Mouse (Mus musculus) stomach, embryonic 16.5 days (tissue): ENCODE results near the gene Fpgs. TPM values are rescaled to one million over a fixed set of nuclear protein-coding genes. Genes with fewer than 3 reads are reported as not detected.

Experiments used
- ATAC-seq: fragments of 200-750 bp; cut with Nextera tagmentation; 2 replicates; pipeline ENCODE4 v1.8.0; 2017; ENCODE audit warnings: moderate number of reproducible peaks, moderate TSS enrichment; ENCODE audit not compliant: insufficient read depth, low FRiP score
- H3K27ac ChIP-seq: fragments of 300-500 bp; sonication (generic); 2 replicates; pipeline ENCODE4 v1.5.1; 2014; ENCODE audit warnings: low read length
- H3K27me3 ChIP-seq: fragments of 300-500 bp; sonication (generic); 2 replicates; pipeline ENCODE4 v1.6.1; 2014; ENCODE audit warnings: low read length, control low read depth, mixed read lengths; ENCODE audit not compliant: control insufficient read depth, insufficient read depth
- H3K36me3 ChIP-seq: fragments of 300-500 bp; sonication (generic); 2 replicates; pipeline ENCODE4 v1.6.1; 2014; ENCODE audit warnings: low read length; ENCODE audit not compliant: control insufficient read depth, insufficient read depth
- H3K4me1 ChIP-seq: fragments of 300-500 bp; sonication (generic); 2 replicates; pipeline ENCODE4 v1.6.1; 2014; ENCODE audit warnings: low read length, control low read depth, mixed read lengths; ENCODE audit not compliant: control insufficient read depth, insufficient read depth
- H3K4me2 ChIP-seq: fragments of 300-500 bp; sonication (generic); 2 replicates; pipeline ENCODE4 v1.6.1; 2014; ENCODE audit warnings: low read depth, low read length, mixed read lengths
- H3K4me3 ChIP-seq: fragments of 300-500 bp; sonication (generic); replicated peaks from 2 replicates; pipeline ENCODE4 v1.5.1; 2014; ENCODE audit warnings: mild to moderate bottlenecking, low read length
- H3K9ac ChIP-seq: fragments of 300-500 bp; sonication (generic); 2 replicates; pipeline ENCODE4 v1.6.1; 2014; ENCODE audit warnings: low read length
- H3K9me3 ChIP-seq: fragments of 300-500 bp; sonication (generic); replicated peaks from 2 replicates; pipeline ENCODE4 v1.6.1; 2016; ENCODE audit warnings: low read length, control low read depth; ENCODE audit not compliant: control insufficient read depth
- WGBS: fragments of 180-500 bp; shearing (Covaris S2); extraction: QIAGEN DNeasy Blood & Tissue Kit; methylation state at CpG from one replicate; pipeline ENCODE4 v1.1.7; 2014; 5-methylcytosine and 5-hydroxymethylcytosine counted together
- polyA plus RNA-seq: library from polyadenylated mRNA; unstranded; fragments of >200 nt; fragmentation: Nextera tagmentation; extraction: Ambion mirVana; gene quantifications from 2 replicates; pipeline ENCODE4 v1.2.1, GENCODE M21; 2015

Fpgs gene
- polyA plus RNA-seq, 1 experiment from 2014 or later = 30.6 TPM

GRCm38 (mm10) chr2:32741273-32742172, 37.6 kb upstream of the Fpgs start:
- no peak overlapping the region for H3K27ac ChIP-seq
- 10% methylated on average over 56 of the region's 58 CpGs for WGBS
- no peaks in the 10 kb centered on the region for H3K36me3 ChIP-seq
- peaks cover 7% of the 10 kb centered on the region; the same call in 1 of the 2 replicates for H3K27me3 ChIP-seq
- peak overlapping the region; percentile 91 for H3K4me2 ChIP-seq
- peak; percentile 37; the same call in 1 of the 2 replicates for ATAC-seq
- peaks cover 16% of the 10 kb centered on the region for H3K4me1 ChIP-seq
- H3K4me3 ChIP-seq = peak overlapping the region; percentile 52
- no peaks in the 10 kb centered on the region for H3K9me3 ChIP-seq
- H3K9ac ChIP-seq = peak overlapping the region; percentile 68

GRCm38 (mm10) chr2:32740916-32741272, 36.9 kb upstream of the Fpgs start, which contains the start of gene 6330409D20Rik:
6330409D20Rik (minus strand) TSS chr2:32741016.
- Histone ChIP-seq H3K27me3 (peaks cover 7% of the 10 kb centered on the region; the same call in 1 of the 2 replicates), H3K36me3 (no peaks in the 10 kb centered on the region), H3K4me1 (peaks cover 16% of the 10 kb centered on the region), H3K9me3 (no peaks in the 10 kb centered on the region), H3K27ac (no peak within 1 kb of the TSS), H3K9ac (peak within 1 kb of the TSS; percentile 68), H3K4me3 (peak within 1 kb of the TSS; percentile 52), H3K4me2 (peak within 1 kb of the TSS; percentile 91)
- ATAC-seq = no peak
- 11% methylated on average over 10 of the region's 11 CpGs for WGBS

- 68% methylated on average over 4 of the region's 4 CpGs for WGBS
- Histone ChIP-seq H3K27ac (no peak overlapping the region), H3K4me3 (no peak overlapping the region), H3K9me3 (no peaks in the 10 kb centered on the region), H3K27me3 (peaks cover 7% of the 10 kb centered on the region; the same call in 1 of the 2 replicates), H3K9ac (no peak overlapping the region), H3K36me3 (no peaks in the 10 kb centered on the region), H3K4me2 (no peak overlapping the region), H3K4me1 (peaks cover 26% of the 10 kb centered on the region)
- no peak for ATAC-seq
Observed at GRCm38 (mm10) chr2:32739311-32739710, 35.4 kb upstream of the Fpgs start.

- Histone ChIP-seq H3K4me1 (peaks cover 24% of the 10 kb centered on the region), H3K4me2 (no peak overlapping the region), H3K9ac (no peak overlapping the region), H3K27me3 (no peaks in the 10 kb centered on the region; the same call in 1 of the 2 replicates), H3K27ac (no peak overlapping the region), H3K4me3 (no peak overlapping the region), H3K36me3 (no peaks in the 10 kb centered on the region), H3K9me3 (no peaks in the 10 kb centered on the region)
- ATAC-seq = no peak
- WGBS = 61% methylated on average over 6 of the region's 6 CpGs
Observed at GRCm38 (mm10) chr2:32737008-32737407, 33.1 kb upstream of the Fpgs start.

GRCm38 (mm10) chr2:32736306-32736829, 32.4 kb upstream of the Fpgs start:
- Histone ChIP-seq H3K36me3 (no peaks in the 10 kb centered on the region), H3K9ac (no peak overlapping the region), H3K4me3 (no peak overlapping the region), H3K27ac (no peak overlapping the region), H3K27me3 (no peaks in the 10 kb centered on the region), H3K4me1 (peaks cover 23% of the 10 kb centered on the region), H3K4me2 (no peak overlapping the region), H3K9me3 (no peaks in the 10 kb centered on the region)
- 50% methylated on average over 3 of the region's 3 CpGs for WGBS
- no peak for ATAC-seq

GRCm38 (mm10) chr2:32734933-32735332, 31.0 kb upstream of the Fpgs start:
- Histone ChIP-seq H3K27me3 (no peaks in the 10 kb centered on the region), H3K9ac (no peak overlapping the region), H3K4me2 (no peak overlapping the region), H3K27ac (peak overlapping the region; percentile 58; the same call in 1 of the 2 replicates), H3K4me3 (no peak overlapping the region), H3K9me3 (no peaks in the 10 kb centered on the region), H3K36me3 (no peaks in the 10 kb centered on the region), H3K4me1 (peaks cover 26% of the 10 kb centered on the region)
- WGBS = 49% methylated on average over 4 of the region's 4 CpGs
- no peak; the same call in 1 of the 2 replicates for ATAC-seq

- Histone ChIP-seq H3K27me3 (no peaks in the 10 kb centered on the region), H3K36me3 (no peaks in the 10 kb centered on the region), H3K9ac (no peak overlapping the region), H3K4me3 (no peak overlapping the region), H3K4me2 (no peak overlapping the region), H3K9me3 (no peaks in the 10 kb centered on the region), H3K4me1 (peaks cover 26% of the 10 kb centered on the region), H3K27ac (peak overlapping the region; percentile 58)
- WGBS = 38% methylated on average over 4 of the region's 4 CpGs
- no peak for ATAC-seq
Observed at GRCm38 (mm10) chr2:32734480-32734879, 30.5 kb upstream of the Fpgs start.

GRCm38 (mm10) chr2:32732695-32733094, 28.8 kb upstream of the Fpgs start:
- Histone ChIP-seq H3K27ac (no peak overlapping the region), H3K9me3 (no peaks in the 10 kb centered on the region), H3K4me2 (no peak overlapping the region), H3K4me3 (no peak overlapping the region), H3K27me3 (no peaks in the 10 kb centered on the region), H3K36me3 (no peaks in the 10 kb centered on the region), H3K4me1 (peaks cover 26% of the 10 kb centered on the region), H3K9ac (no peak overlapping the region)
- ATAC-seq = no peak
- 71% methylated on average over 6 of the region's 6 CpGs for WGBS

GRCm38 (mm10) chr2:32731911-32732310, 28.0 kb upstream of the Fpgs start:
- WGBS = 67% methylated on average over 4 of the region's 4 CpGs
- H3K27ac ChIP-seq = peak overlapping the region; percentile 89
- no peak overlapping the region for H3K4me3 ChIP-seq
- H3K4me1 ChIP-seq = peaks cover 26% of the 10 kb centered on the region
- H3K27me3 ChIP-seq = no peaks in the 10 kb centered on the region
- ATAC-seq = no peak
- H3K9me3 ChIP-seq = no peaks in the 10 kb centered on the region
- H3K36me3 ChIP-seq = no peaks in the 10 kb centered on the region
- H3K9ac ChIP-seq = peak overlapping the region; percentile 28; the same call in 1 of the 2 replicates
- no peak overlapping the region for H3K4me2 ChIP-seq
